Mouse (Mus musculus): ENCODE measurements around the gene Gnb3.
"Not testable (repeated sequence)": the region's sequence is repeated elsewhere in the genome, so short reads cannot be mapped to it uniquely, and the experiment has no call there.

Gene Gnb3

DNA sequence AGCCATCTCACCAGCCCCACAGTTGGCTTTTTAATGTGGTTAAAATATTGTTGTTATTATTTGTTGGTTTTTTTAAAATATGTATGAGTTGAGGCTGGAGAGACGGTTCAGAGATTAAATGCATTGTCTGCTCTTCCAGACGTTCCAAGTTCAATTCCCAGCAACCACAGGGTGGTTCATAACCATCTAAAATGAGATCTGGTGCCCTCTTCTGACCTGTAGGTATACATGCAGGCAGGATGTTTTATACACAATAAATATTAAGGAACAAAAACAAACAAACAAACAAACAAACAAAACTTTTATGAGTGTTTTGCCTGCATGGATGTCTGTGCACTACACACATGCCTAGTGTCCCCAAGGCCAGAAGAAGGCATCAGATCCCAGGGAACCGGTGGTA is 37.0 kb downstream of the Gnb3 start:
- no peak for DNase-seq (ENCODE audit: inconsistent ontology term)

DNA sequence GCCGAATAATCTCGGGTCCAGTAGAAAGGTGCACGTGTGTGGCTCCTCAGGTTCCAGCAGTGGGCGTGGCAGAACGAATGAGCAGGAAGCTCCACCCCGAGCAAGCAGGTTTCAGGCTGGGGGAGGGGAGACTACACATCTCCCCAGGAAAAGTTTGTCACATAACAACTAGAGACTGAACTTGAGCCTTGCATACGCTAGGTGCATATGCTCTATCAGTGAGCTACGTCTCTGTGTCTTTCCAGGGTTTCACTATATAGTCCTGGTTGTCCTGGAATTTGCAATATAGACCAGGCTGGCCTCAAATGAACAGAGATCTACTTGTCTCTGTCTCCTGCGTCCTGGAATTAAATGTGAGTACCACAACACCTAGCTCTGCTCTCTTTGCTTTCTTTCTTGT is 37.7 kb downstream of the Gnb3 start:
- DNase-seq (ENCODE audit: inconsistent ontology term) = not testable (repeated sequence)

DNA sequence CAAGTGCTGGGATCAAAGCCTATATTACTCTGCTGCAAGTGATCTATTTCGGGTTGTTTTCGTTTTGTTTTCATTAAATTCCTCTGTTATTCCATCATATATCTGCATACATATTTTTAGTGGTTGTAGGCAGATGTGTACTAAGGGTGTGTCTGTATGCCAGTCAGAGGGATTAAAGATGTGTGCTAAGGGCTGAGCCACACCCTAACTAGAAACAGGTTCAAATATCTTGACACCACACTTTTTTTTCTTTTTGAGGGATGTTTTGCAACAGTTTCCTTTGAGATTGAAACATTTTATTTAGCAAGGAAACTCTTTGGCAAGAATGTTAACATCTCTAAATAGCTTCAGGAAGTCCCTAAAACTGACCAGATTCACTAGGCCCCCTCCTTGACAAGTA is 43.9 kb downstream of the Gnb3 start:
- no peak for DNase-seq (ENCODE audit: inconsistent ontology term)

DNA sequence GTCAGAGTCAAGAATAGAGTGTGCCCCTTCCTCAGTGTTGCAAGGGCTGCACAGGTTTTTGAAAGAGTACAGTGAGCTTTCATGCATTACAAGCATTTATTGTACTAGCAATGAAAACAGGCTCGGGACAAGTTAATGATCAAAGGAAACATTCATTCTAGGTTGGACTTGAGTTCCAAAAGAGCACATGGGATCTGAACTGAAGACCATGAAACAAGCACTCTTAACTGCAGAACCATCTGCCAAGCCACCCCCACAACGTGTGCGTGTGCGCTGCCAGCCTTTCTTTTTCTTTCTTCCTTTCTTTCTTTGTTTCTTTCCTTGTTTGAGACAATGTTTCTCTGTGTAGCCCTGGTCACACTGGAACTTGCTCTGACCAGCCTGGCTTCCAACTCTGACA is 44.3 kb downstream of the Gnb3 start:
- DNase-seq (ENCODE audit: inconsistent ontology term) = no peak

DNA sequence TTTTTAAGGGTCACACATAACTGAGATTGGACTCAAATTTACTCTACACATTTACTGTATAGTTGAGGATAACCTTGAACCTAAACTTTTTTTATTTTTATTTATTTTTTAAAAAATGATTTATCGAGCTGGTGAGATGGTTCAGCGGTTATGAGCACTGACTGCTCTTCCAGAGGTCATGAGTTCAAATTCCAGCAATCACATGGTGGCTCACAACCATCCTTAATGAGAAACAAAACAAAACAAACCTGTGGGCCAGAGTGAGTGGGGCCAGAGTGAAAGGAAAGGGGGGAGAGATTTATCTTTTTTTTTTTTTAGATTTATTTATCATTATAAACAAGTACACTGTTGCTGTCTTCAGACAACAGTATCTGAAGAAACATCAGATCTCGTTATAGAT is 48.2 kb downstream of the Gnb3 start:
- DNase-seq (ENCODE audit: inconsistent ontology term) = no peak

DNA sequence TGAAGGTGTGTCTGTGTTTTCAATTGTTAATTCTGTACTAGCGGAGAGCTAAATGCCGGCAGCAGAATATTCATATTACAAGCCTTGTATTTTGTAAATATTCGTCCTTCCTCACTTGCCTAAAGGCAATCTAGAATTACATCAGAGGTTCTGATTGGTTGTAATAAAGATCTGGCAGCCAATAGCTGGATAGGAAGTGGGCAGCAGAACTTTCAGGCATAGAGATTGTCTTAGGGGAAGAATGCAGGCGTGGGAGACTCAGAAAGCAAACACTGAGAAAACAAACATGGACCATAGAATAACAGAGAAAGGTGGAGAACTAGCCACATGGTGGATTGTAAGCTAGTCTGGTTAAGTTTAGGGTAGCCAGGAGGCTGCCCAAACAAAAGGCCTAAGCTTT is 50.0 kb downstream of the Gnb3 start:
- no peak for DNase-seq (ENCODE audit: inconsistent ontology term)

DNA sequence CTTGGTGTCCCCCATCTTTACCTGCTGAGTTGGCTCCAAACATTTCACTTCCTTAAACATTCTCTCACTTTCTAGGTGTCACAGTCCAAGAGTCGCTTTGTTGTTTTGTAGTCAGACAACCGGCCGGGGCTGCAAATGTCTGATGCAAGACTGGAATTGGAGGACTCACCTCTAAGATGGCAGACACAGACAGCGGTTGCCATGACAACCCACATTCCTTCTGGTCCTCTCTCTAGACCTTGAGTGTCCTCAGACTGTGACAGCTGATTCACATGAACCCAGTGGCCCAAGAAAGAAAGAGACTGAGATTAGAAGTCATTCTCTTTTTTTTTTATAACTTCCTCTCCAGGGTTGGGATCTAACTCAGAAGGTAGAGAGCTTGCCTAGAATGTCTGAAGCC is 50.6 kb downstream of the Gnb3 start:
- no peak for DNase-seq (ENCODE audit: inconsistent ontology term)

DNA sequence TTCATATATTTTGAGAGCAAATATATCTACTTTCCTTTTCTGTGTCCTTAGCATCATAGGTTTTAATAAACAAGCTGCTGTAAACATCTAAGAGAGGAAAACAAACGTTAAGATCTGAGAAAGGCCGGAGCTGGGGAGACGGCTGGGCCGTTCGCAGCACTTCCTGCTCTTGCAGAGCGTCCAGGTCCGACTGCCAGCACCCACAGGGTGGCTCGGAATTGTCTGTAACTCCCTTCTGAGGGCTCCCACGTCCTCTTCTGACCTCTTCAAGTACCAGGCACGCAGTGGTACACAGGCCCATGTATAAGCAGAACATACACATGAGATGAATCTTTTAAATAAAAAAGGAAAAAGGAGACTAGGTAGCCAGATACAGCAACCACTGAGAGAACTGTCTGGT is 52.4 kb downstream of the Gnb3 start:
- DNase-seq (ENCODE audit: inconsistent ontology term) = no peak

DNA sequence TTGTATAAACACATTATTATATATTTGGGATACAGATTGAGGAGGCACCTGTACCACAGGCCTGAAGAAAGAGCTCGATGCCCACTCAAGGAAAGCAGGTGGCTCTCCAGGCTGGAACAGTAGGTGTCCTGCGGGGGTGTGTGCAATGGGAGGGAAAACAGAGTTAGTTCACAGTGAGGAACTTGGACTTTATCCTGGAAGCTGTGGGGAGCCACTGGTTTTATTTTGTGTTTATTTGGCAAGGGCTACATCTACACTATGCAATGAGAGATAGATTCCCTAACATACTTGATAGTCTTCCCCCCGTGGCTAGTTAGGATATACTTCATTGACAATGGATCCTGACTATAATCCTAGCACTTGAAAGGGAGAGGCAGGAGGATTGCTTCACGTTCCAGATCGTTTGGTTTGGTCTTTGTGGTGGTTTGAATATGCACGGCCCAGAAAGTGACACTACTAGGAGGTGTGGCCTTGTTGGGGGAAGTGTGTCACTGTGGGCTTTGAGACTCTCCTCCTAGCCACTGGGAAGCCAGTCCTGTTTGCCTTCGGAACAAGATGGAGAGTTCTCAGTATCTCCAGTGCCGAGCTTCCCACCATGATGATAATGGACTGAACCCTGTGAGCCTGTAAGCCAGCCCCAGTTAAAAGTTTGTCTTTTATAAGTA is 53.2 kb downstream of the Gnb3 start:
- no peak for DNase-seq (ENCODE audit: inconsistent ontology term)

Measured in Muller cell, postnatal 12 days (primary cell).